Mouse (Mus musculus): ENCODE measurements around the gene Hdac4. TPM values are rescaled to one million over a fixed set of nuclear protein-coding genes. Genes with fewer than 3 reads are reported as not detected.

Hdac4 gene
- polyA plus RNA-seq, 1 experiment from 2014 or later, result 14.2 TPM

GRCm38 (mm10) chr1:92174898-92175255 lies 20.6 kb downstream of the Hdac4 start:
- whole genome bisulfite sequencing, result 81% methylated on average over 5 of the region's 5 CpGs
- H3K27me3 ChIP-seq (ENCODE audit: insufficient read depth, poor library complexity, severe bottlenecking), result no peaks in the 10 kb centered on the region
- H3K36me3 ChIP-seq, result no peaks in the 10 kb centered on the region
- H3K4me3 ChIP-seq, result no peak overlapping the region
- H3K9me3 ChIP-seq, result no peaks in the 10 kb centered on the region
- DNase-seq (ENCODE audit: low spot score), result no peak
- no peak overlapping the region for H3K27ac ChIP-seq
- peaks cover 48% of the 10 kb centered on the region for H3K4me1 ChIP-seq

- Histone ChIP-seq H3K9me3 (no peaks in the 10 kb centered on the region), H3K27me3 (ENCODE audit: insufficient read depth, poor library complexity, severe bottlenecking) (no peaks in the 10 kb centered on the region), H3K36me3 (no peaks in the 10 kb centered on the region), H3K27ac (no peak overlapping the region), H3K4me3 (no peak overlapping the region), H3K4me1 (peaks cover 53% of the 10 kb centered on the region)
- 78% methylated on average over 3 of the region's 3 CpGs for WGBS
- DNase-seq (ENCODE audit: low spot score), result no peak
Observed at GRCm38 (mm10) chr1:92174251-92174897, 21.1 kb downstream of the Hdac4 start.

- Histone ChIP-seq H3K4me3 (no peak overlapping the region), H3K27me3 (ENCODE audit: insufficient read depth, poor library complexity, severe bottlenecking) (no peaks in the 10 kb centered on the region), H3K4me1 (peaks cover 53% of the 10 kb centered on the region), H3K36me3 (no peaks in the 10 kb centered on the region), H3K9me3 (no peaks in the 10 kb centered on the region), H3K27ac (no peak overlapping the region)
- 83% methylated on average over 5 of the region's 5 CpGs for WGBS
- DNase-seq (ENCODE audit: low spot score), result no peak
Observed at GRCm38 (mm10) chr1:92170616-92171235, 24.8 kb downstream of the Hdac4 start.

GRCm38 (mm10) chr1:92169776-92170055 lies 25.8 kb downstream of the Hdac4 start:
- Histone ChIP-seq H3K9me3 (no peaks in the 10 kb centered on the region), H3K27ac (no peak overlapping the region), H3K4me3 (no peak overlapping the region), H3K36me3 (no peaks in the 10 kb centered on the region), H3K4me1 (peaks cover 50% of the 10 kb centered on the region), H3K27me3 (ENCODE audit: insufficient read depth, poor library complexity, severe bottlenecking) (no peaks in the 10 kb centered on the region)
- no peak for DNase-seq (ENCODE audit: low spot score)

- H3K4me3 ChIP-seq, result no peak overlapping the region
- no peaks in the 10 kb centered on the region for H3K36me3 ChIP-seq
- no peaks in the 10 kb centered on the region for H3K27me3 ChIP-seq (ENCODE audit: insufficient read depth, poor library complexity, severe bottlenecking)
- no peaks in the 10 kb centered on the region for H3K9me3 ChIP-seq
- peaks cover 48% of the 10 kb centered on the region for H3K4me1 ChIP-seq
- WGBS, result 86% methylated on average over 4 of the region's 4 CpGs
- no peak for DNase-seq (ENCODE audit: low spot score)
- H3K27ac ChIP-seq, result no peak overlapping the region
Observed at GRCm38 (mm10) chr1:92168900-92169775, 26.4 kb downstream of the Hdac4 start.

- DNase-seq (ENCODE audit: low spot score), result no peak
- Histone ChIP-seq H3K27me3 (ENCODE audit: insufficient read depth, poor library complexity, severe bottlenecking) (no peaks in the 10 kb centered on the region), H3K4me3 (no peak overlapping the region), H3K9me3 (no peaks in the 10 kb centered on the region), H3K36me3 (peaks cover 4% of the 10 kb centered on the region; the same call in 1 of the 2 replicates), H3K4me1 (peaks cover 54% of the 10 kb centered on the region), H3K27ac (no peak overlapping the region)
- 90% methylated on average over 1 of the region's 1 CpGs for WGBS
Observed at GRCm38 (mm10) chr1:92163932-92164331, 31.6 kb downstream of the Hdac4 start.

- no peak overlapping the region for H3K27ac ChIP-seq
- H3K9me3 ChIP-seq, result no peaks in the 10 kb centered on the region
- H3K27me3 ChIP-seq (ENCODE audit: insufficient read depth, poor library complexity, severe bottlenecking), result no peaks in the 10 kb centered on the region
- no peak for DNase-seq (ENCODE audit: low spot score)
- no peak overlapping the region for H3K4me3 ChIP-seq
- 39% methylated on average over 4 of the region's 4 CpGs for WGBS
- H3K36me3 ChIP-seq, result peaks cover 4% of the 10 kb centered on the region; the same call in 1 of the 2 replicates
- H3K4me1 ChIP-seq, result peaks cover 30% of the 10 kb centered on the region; the same call in 1 of the 2 replicates
Observed at GRCm38 (mm10) chr1:92159804-92160203, 35.7 kb downstream of the Hdac4 start.

- H3K36me3 ChIP-seq, result peaks cover 7% of the 10 kb centered on the region; the same call in 1 of the 2 replicates
- DNase-seq (ENCODE audit: low spot score), result no peak
- peaks cover 11% of the 10 kb centered on the region for H3K4me1 ChIP-seq
- 81% methylated on average over 1 of the region's 1 CpGs for WGBS
- H3K27ac ChIP-seq, result no peak overlapping the region
- no peaks in the 10 kb centered on the region for H3K27me3 ChIP-seq (ENCODE audit: insufficient read depth, poor library complexity, severe bottlenecking)
- no peak overlapping the region for H3K4me3 ChIP-seq
- H3K9me3 ChIP-seq, result no peaks in the 10 kb centered on the region
Observed at GRCm38 (mm10) chr1:92150201-92150600, 45.3 kb downstream of the Hdac4 start.

- Histone ChIP-seq H3K27me3 (ENCODE audit: insufficient read depth, poor library complexity, severe bottlenecking) (no peaks in the 10 kb centered on the region), H3K4me1 (peaks cover 27% of the 10 kb centered on the region), H3K4me3 (no peak overlapping the region), H3K27ac (no peak overlapping the region), H3K9me3 (no peaks in the 10 kb centered on the region), H3K36me3 (peaks cover 7% of the 10 kb centered on the region; the same call in 1 of the 2 replicates)
- 90% methylated on average over 1 of the region's 1 CpGs for WGBS
- DNase-seq (ENCODE audit: low spot score), result no peak
Observed at GRCm38 (mm10) chr1:92148527-92148926, 47.0 kb downstream of the Hdac4 start.

- H3K27ac ChIP-seq, result peak overlapping the region; percentile 62; the same call in 1 of the 2 replicates
- no peak overlapping the region for H3K4me3 ChIP-seq
- peaks cover 7% of the 10 kb centered on the region; the same call in 1 of the 2 replicates for H3K36me3 ChIP-seq
- peaks cover 37% of the 10 kb centered on the region for H3K4me1 ChIP-seq
- no peak for DNase-seq (ENCODE audit: low spot score)
- H3K27me3 ChIP-seq (ENCODE audit: insufficient read depth, poor library complexity, severe bottlenecking), result no peaks in the 10 kb centered on the region
- 83% methylated on average over 6 of the region's 6 CpGs for WGBS
- H3K9me3 ChIP-seq, result no peaks in the 10 kb centered on the region
Observed at GRCm38 (mm10) chr1:92144868-92145534, 50.5 kb downstream of the Hdac4 start.

GRCm38 (mm10) chr1:92143331-92143895 lies 52.1 kb downstream of the Hdac4 start:
- Histone ChIP-seq H3K4me3 (no peak overlapping the region), H3K9me3 (no peaks in the 10 kb centered on the region), H3K27me3 (ENCODE audit: insufficient read depth, poor library complexity, severe bottlenecking) (no peaks in the 10 kb centered on the region), H3K36me3 (peaks cover 9% of the 10 kb centered on the region; the same call in 1 of the 2 replicates), H3K27ac (no peak overlapping the region), H3K4me1 (peaks cover 35% of the 10 kb centered on the region)
- DNase-seq (ENCODE audit: low spot score), result no peak
- WGBS, result 69% methylated on average over 6 of the region's 6 CpGs

GRCm38 (mm10) chr1:92142793-92143192 lies 52.7 kb downstream of the Hdac4 start:
- WGBS, result 87% methylated on average over 4 of the region's 4 CpGs
- Histone ChIP-seq H3K27me3 (ENCODE audit: insufficient read depth, poor library complexity, severe bottlenecking) (no peaks in the 10 kb centered on the region), H3K36me3 (peaks cover 5% of the 10 kb centered on the region; the same call in 1 of the 2 replicates), H3K27ac (no peak overlapping the region), H3K4me3 (no peak overlapping the region), H3K9me3 (no peaks in the 10 kb centered on the region), H3K4me1 (peaks cover 35% of the 10 kb centered on the region)
- DNase-seq (ENCODE audit: low spot score), result no peak

Measured in heart, embryonic 10.5 days (tissue).